Mouse (Mus musculus): ENCODE data around the gene H6pd. TPM values are rescaled to one million over a fixed set of nuclear protein-coding genes. Genes with fewer than 3 reads are reported as not detected.

Gene H6pd
- polyA plus RNA-seq, 1 experiment = 148 TPM

GRCm38 (mm10) chr4:149945194-149945593, 63.6 kb downstream of the H6pd start:
- 68% methylated on average over 9 of the region's 9 CpGs for WGBS
- Histone ChIP-seq H3K4me3 (replicated peaks; ENCODE audit: extremely low read depth, low read depth, low read length) (no peak overlapping the region), H3K4me1 (ENCODE audit: control insufficient read depth, insufficient read depth, low read length) (peaks cover 4% of the 10 kb centered on the region; the same call in 1 of the 2 replicates)
- no peak for DNase-seq
- no peak for TF ChIP-seq POLR2A (IDR thresholded peaks at IDR 0.05; ENCODE audit: borderline replicate concordance, extremely low read depth, low read depth, low read length)
- no peak for TF ChIP-seq CTCF (IDR thresholded peaks at IDR 0.05; ENCODE audit: insufficient read depth, low read length)

- 74% methylated on average over 12 of the region's 12 CpGs for whole genome bisulfite sequencing
- no peak for DNase-seq
- TF ChIP-seq POLR2A (IDR thresholded peaks at IDR 0.05; ENCODE audit: borderline replicate concordance, extremely low read depth, low read depth, low read length) (no peak), CTCF (IDR thresholded peaks at IDR 0.05; ENCODE audit: insufficient read depth, low read length) (no peak)
- H3K4me3 ChIP-seq (replicated peaks; ENCODE audit: extremely low read depth, low read depth, low read length) = no peak overlapping the region
- peaks cover 5% of the 10 kb centered on the region for H3K4me1 ChIP-seq (ENCODE audit: control insufficient read depth, insufficient read depth, low read length)
These were observed 64.6 kb downstream of the H6pd start for GRCm38 (mm10) chr4:149944214-149944613.

GRCm38 (mm10) chr4:149942831-149943741, 65.7 kb downstream of the H6pd start:
- peaks cover 6% of the 10 kb centered on the region for H3K4me1 ChIP-seq (ENCODE audit: control insufficient read depth, insufficient read depth, low read length)
- no peak for TF ChIP-seq CTCF (IDR thresholded peaks at IDR 0.05; ENCODE audit: insufficient read depth, low read length)
- TF ChIP-seq POLR2A (IDR thresholded peaks at IDR 0.05; ENCODE audit: borderline replicate concordance, extremely low read depth, low read depth, low read length) = no peak

GRCm38 (mm10) chr4:149941067-149941755, 67.6 kb downstream of the H6pd start:
- DNase-seq = no peak
- WGBS = 56% methylated on average over 18 of the region's 18 CpGs
- no peak overlapping the region for H3K4me3 ChIP-seq (replicated peaks; ENCODE audit: extremely low read depth, low read depth, low read length)
- H3K4me1 ChIP-seq (ENCODE audit: control insufficient read depth, insufficient read depth, low read length) = peaks cover 6% of the 10 kb centered on the region
- TF ChIP-seq CTCF (IDR thresholded peaks at IDR 0.05; ENCODE audit: insufficient read depth, low read length) (no peak), POLR2A (IDR thresholded peaks at IDR 0.05; ENCODE audit: borderline replicate concordance, extremely low read depth, low read depth, low read length) (no peak)

More at GRCm38 (mm10) chr4:149942831-149943741, 65.7 kb downstream of the H6pd start:
- no peak overlapping the region for H3K4me3 ChIP-seq (replicated peaks; ENCODE audit: extremely low read depth, low read depth, low read length)
- 49% methylated on average over 10 of the region's 10 CpGs for WGBS
- DNase-seq = no peak

GRCm38 (mm10) chr4:149938701-149939100, 70.1 kb downstream of the H6pd start:
- H3K4me3 ChIP-seq (replicated peaks; ENCODE audit: extremely low read depth, low read depth, low read length) = no peak overlapping the region
- peaks cover 6% of the 10 kb centered on the region for H3K4me1 ChIP-seq (ENCODE audit: control insufficient read depth, insufficient read depth, low read length)
- DNase-seq = no peak
- TF ChIP-seq POLR2A (IDR thresholded peaks at IDR 0.05; ENCODE audit: borderline replicate concordance, extremely low read depth, low read depth, low read length) (no peak), CTCF (IDR thresholded peaks at IDR 0.05; ENCODE audit: insufficient read depth, low read length) (no peak)
- 54% methylated on average over 8 of the region's 8 CpGs for WGBS

GRCm38 (mm10) chr4:149936921-149937320, 71.9 kb downstream of the H6pd start:
- TF ChIP-seq CTCF (IDR thresholded peaks at IDR 0.05; ENCODE audit: insufficient read depth, low read length) (no peak), POLR2A (IDR thresholded peaks at IDR 0.05; ENCODE audit: borderline replicate concordance, extremely low read depth, low read depth, low read length) (no peak)
- 52% methylated on average over 5 of the region's 5 CpGs for WGBS
- no peak for DNase-seq
- Histone ChIP-seq H3K4me1 (ENCODE audit: control insufficient read depth, insufficient read depth, low read length) (peaks cover 6% of the 10 kb centered on the region), H3K4me3 (replicated peaks; ENCODE audit: extremely low read depth, low read depth, low read length) (no peak overlapping the region)

- Histone ChIP-seq H3K4me1 (ENCODE audit: control insufficient read depth, insufficient read depth, low read length) (peaks cover 2% of the 10 kb centered on the region; the same call in 1 of the 2 replicates), H3K4me3 (replicated peaks; ENCODE audit: extremely low read depth, low read depth, low read length) (no peak overlapping the region)
- TF ChIP-seq POLR2A (IDR thresholded peaks at IDR 0.05; ENCODE audit: borderline replicate concordance, extremely low read depth, low read depth, low read length) (no peak), CTCF (IDR thresholded peaks at IDR 0.05; ENCODE audit: insufficient read depth, low read length) (no peak)
- 88% methylated on average over 6 of the region's 6 CpGs for WGBS
- no peak for DNase-seq
These were observed 73.4 kb downstream of the H6pd start for GRCm38 (mm10) chr4:149935470-149935869.

GRCm38 (mm10) chr4:149933519-149934245, 75.1 kb downstream of the H6pd start:
- 84% methylated on average over 16 of the region's 16 CpGs for WGBS
- Histone ChIP-seq H3K4me1 (ENCODE audit: control insufficient read depth, insufficient read depth, low read length) (no peaks in the 10 kb centered on the region; the same call in 1 of the 2 replicates), H3K4me3 (replicated peaks; ENCODE audit: extremely low read depth, low read depth, low read length) (no peak overlapping the region)
- no peak for TF ChIP-seq CTCF (IDR thresholded peaks at IDR 0.05; ENCODE audit: insufficient read depth, low read length)
- no peak for TF ChIP-seq POLR2A (IDR thresholded peaks at IDR 0.05; ENCODE audit: borderline replicate concordance, extremely low read depth, low read depth, low read length)
- DNase-seq = no peak

GRCm38 (mm10) chr4:149933025-149933424, 75.8 kb downstream of the H6pd start:
- TF ChIP-seq CTCF (IDR thresholded peaks at IDR 0.05; ENCODE audit: insufficient read depth, low read length) = no peak
- TF ChIP-seq POLR2A (IDR thresholded peaks at IDR 0.05; ENCODE audit: borderline replicate concordance, extremely low read depth, low read depth, low read length) = no peak
- WGBS = 78% methylated on average over 7 of the region's 7 CpGs
- DNase-seq = no peak

More at GRCm38 (mm10) chr4:149933025-149933424, 75.8 kb downstream of the H6pd start:
- no peaks in the 10 kb centered on the region for H3K4me1 ChIP-seq (ENCODE audit: control insufficient read depth, insufficient read depth, low read length)
- H3K4me3 ChIP-seq (replicated peaks; ENCODE audit: extremely low read depth, low read depth, low read length) = no peak overlapping the region
